Mouse (Mus musculus) limb, embryonic 10.5 days (tissue): ENCODE measurements around the gene Cyp17a1. TPM values are rescaled to one million over a fixed set of nuclear protein-coding genes. Genes with fewer than 3 reads are reported as not detected.

Source experiments
- DNase-seq: peaks from one replicate; pipeline ENCODE4 v3.0.0-alpha.2; 2017; ENCODE audit warnings: low spot score
- H3K27ac ChIP-seq: fragments of 300-500 bp; sonication (generic); 2 replicates; pipeline ENCODE4 v1.5.1; 2016; ENCODE audit warnings: mild to moderate bottlenecking
- H3K27me3 ChIP-seq: fragments of 300-500 bp; sonication (generic); 2 replicates; pipeline ENCODE4 v1.6.1; 2016; ENCODE audit warnings: low read depth, mild to moderate bottlenecking; ENCODE audit not compliant: poor library complexity, severe bottlenecking
- H3K36me3 ChIP-seq: fragments of 300-500 bp; sonication (generic); 2 replicates; pipeline ENCODE4 v1.6.1; 2016; ENCODE audit warnings: mild to moderate bottlenecking, moderate library complexity
- H3K4me1 ChIP-seq: fragments of 300-500 bp; sonication (generic); 2 replicates; pipeline ENCODE4 v1.6.1; 2016
- H3K4me3 ChIP-seq: fragments of 300-500 bp; sonication (generic); 2 replicates; pipeline ENCODE4 v1.5.1; 2016; ENCODE audit warnings: mild to moderate bottlenecking, moderate library complexity
- H3K9me3 ChIP-seq: fragments of 300-500 bp; sonication (generic); replicated peaks from 2 replicates; pipeline ENCODE4 v1.6.1; 2016; ENCODE audit warnings: mild to moderate bottlenecking
- WGBS: fragments of 180-500 bp; shearing (Covaris S2); methylation state at CpG from one replicate; pipeline ENCODE4 v1.1.7; 2016; 5-methylcytosine and 5-hydroxymethylcytosine counted together
- polyA plus RNA-seq: library from polyadenylated mRNA; unstranded; fragments of >200 nt; fragmentation: Nextera tagmentation; extraction: Ambion mirVana; gene quantifications from 2 replicates; pipeline ENCODE4 v1.2.1, GENCODE M21; 2016

The Cyp17a1 gene
- polyA plus RNA-seq = not detected in 2 replicates

- DNase-seq = no peak
- 69% methylated on average over 5 of the region's 5 CpGs for WGBS
Measured at GRCm38 (mm10) chr19:46672766-46673418, at the start of gene Cyp17a1. Gene Cyp17a1, minus strand, starts transcription at chr19:46673172.

GRCm38 (mm10) chr19:46718150-46718549, 45.2 kb upstream of the Cyp17a1 start:
- Histone ChIP-seq H3K27me3 (no peaks in the 10 kb centered on the region), H3K9me3 (no peaks in the 10 kb centered on the region), H3K27ac (no peak overlapping the region), H3K36me3 (peaks cover 54% of the 10 kb centered on the region), H3K4me1 (no peaks in the 10 kb centered on the region), H3K4me3 (no peak overlapping the region)
- DNase-seq = no peak
- 87% methylated on average over 4 of the region's 4 CpGs for WGBS

More at GRCm38 (mm10) chr19:46672766-46673418, at the start of gene Cyp17a1:
- no peaks in the 10 kb centered on the region for H3K9me3 ChIP-seq
- H3K4me3 ChIP-seq = no peak within 1 kb of the TSS
- no peak within 1 kb of the TSS for H3K27ac ChIP-seq
- no peaks in the 10 kb centered on the region for H3K36me3 ChIP-seq
- H3K27me3 ChIP-seq = peaks cover 12% of the 10 kb centered on the region
- H3K4me1 ChIP-seq = 0 out of 2 replicates have a peak, but pooled peaks cover 3% of the 10 kb centered on the region

- WGBS = 89% methylated on average over 8 of the region's 8 CpGs
Measured at GRCm38 (mm10) chr19:46715016-46715415, 42.0 kb upstream of the Cyp17a1 start.

GRCm38 (mm10) chr19:46714234-46714633, 41.3 kb upstream of the Cyp17a1 start:
- WGBS = 94% methylated on average over 8 of the region's 8 CpGs

More at GRCm38 (mm10) chr19:46715016-46715415, 42.0 kb upstream of the Cyp17a1 start:
- Histone ChIP-seq H3K27me3 (no peaks in the 10 kb centered on the region), H3K36me3 (peaks cover 37% of the 10 kb centered on the region), H3K4me3 (no peak overlapping the region), H3K9me3 (no peaks in the 10 kb centered on the region), H3K27ac (no peak overlapping the region), H3K4me1 (no peaks in the 10 kb centered on the region)
- no peak for DNase-seq

GRCm38 (mm10) chr19:46710614-46711013, 37.6 kb upstream of the Cyp17a1 start:
- H3K4me1 ChIP-seq = peaks cover 17% of the 10 kb centered on the region
- no peaks in the 10 kb centered on the region for H3K27me3 ChIP-seq
- no peaks in the 10 kb centered on the region for H3K9me3 ChIP-seq
- H3K36me3 ChIP-seq = peaks cover 15% of the 10 kb centered on the region
- H3K4me3 ChIP-seq = no peak overlapping the region
- H3K27ac ChIP-seq = no peak overlapping the region
- WGBS = 93% methylated on average over 4 of the region's 4 CpGs
- DNase-seq = no peak

More at GRCm38 (mm10) chr19:46714234-46714633, 41.3 kb upstream of the Cyp17a1 start:
- no peak for DNase-seq
- no peaks in the 10 kb centered on the region for H3K27me3 ChIP-seq
- no peaks in the 10 kb centered on the region for H3K4me1 ChIP-seq
- no peak overlapping the region for H3K4me3 ChIP-seq
- H3K27ac ChIP-seq = no peak overlapping the region
- H3K9me3 ChIP-seq = no peaks in the 10 kb centered on the region
- H3K36me3 ChIP-seq = peaks cover 35% of the 10 kb centered on the region

- H3K27me3 ChIP-seq = peaks cover 9% of the 10 kb centered on the region; the same call in 1 of the 2 replicates
- H3K36me3 ChIP-seq = peaks cover 8% of the 10 kb centered on the region; the same call in 1 of the 2 replicates
- WGBS = 10% methylated on average over 31 of the region's 31 CpGs
- no peaks in the 10 kb centered on the region for H3K9me3 ChIP-seq
- H3K27ac ChIP-seq = peak within 1 kb of the TSS; percentile 88
- H3K4me1 ChIP-seq = peaks cover 17% of the 10 kb centered on the region
- peak within 1 kb of the TSS; percentile 72 for H3K4me3 ChIP-seq
- DNase-seq = peak; percentile 71
Measured at GRCm38 (mm10) chr19:46707296-46708151, 34.6 kb upstream of the Cyp17a1 start, which contains the start of gene As3mt. Gene As3mt, plus strand, starts transcription at chr19:46707458.

GRCm38 (mm10) chr19:46706540-46707295, 33.7 kb upstream of the Cyp17a1 start:
- Histone ChIP-seq H3K4me3 (peak overlapping the region; percentile 72), H3K9me3 (no peaks in the 10 kb centered on the region), H3K27me3 (peaks cover 9% of the 10 kb centered on the region; the same call in 1 of the 2 replicates), H3K27ac (peak overlapping the region; percentile 88), H3K36me3 (peaks cover 12% of the 10 kb centered on the region), H3K4me1 (peaks cover 17% of the 10 kb centered on the region)
- DNase-seq = no peak
- 84% methylated on average over 9 of the region's 9 CpGs for WGBS

- Histone ChIP-seq H3K9me3 (no peaks in the 10 kb centered on the region), H3K27me3 (peaks cover 9% of the 10 kb centered on the region; the same call in 1 of the 2 replicates), H3K4me3 (no peak overlapping the region), H3K36me3 (peaks cover 16% of the 10 kb centered on the region), H3K4me1 (peaks cover 17% of the 10 kb centered on the region), H3K27ac (no peak overlapping the region)
- WGBS = 62% methylated on average over 7 of the region's 7 CpGs
- DNase-seq = no peak
Measured at GRCm38 (mm10) chr19:46705779-46706495, 33.0 kb upstream of the Cyp17a1 start.

- Histone ChIP-seq H3K36me3 (peaks cover 11% of the 10 kb centered on the region), H3K4me1 (peaks cover 7% of the 10 kb centered on the region; the same call in 1 of the 2 replicates), H3K4me3 (no peak overlapping the region), H3K27ac (no peak overlapping the region), H3K9me3 (no peaks in the 10 kb centered on the region), H3K27me3 (peaks cover 9% of the 10 kb centered on the region; the same call in 1 of the 2 replicates)
- no peak for DNase-seq
- WGBS = 86% methylated on average over 9 of the region's 9 CpGs
Measured at GRCm38 (mm10) chr19:46701156-46701555, 28.2 kb upstream of the Cyp17a1 start.

GRCm38 (mm10) chr19:46699011-46699481, 26.1 kb upstream of the Cyp17a1 start:
- WGBS = 74% methylated on average over 10 of the region's 10 CpGs
- Histone ChIP-seq H3K4me1 (peaks cover 7% of the 10 kb centered on the region; the same call in 1 of the 2 replicates), H3K27ac (no peak overlapping the region; the same call in 1 of the 2 replicates), H3K9me3 (no peaks in the 10 kb centered on the region), H3K4me3 (no peak overlapping the region), H3K27me3 (no peaks in the 10 kb centered on the region), H3K36me3 (peaks cover 22% of the 10 kb centered on the region)
- no peak for DNase-seq

GRCm38 (mm10) chr19:46697840-46698517, 25.0 kb upstream of the Cyp17a1 start:
- Histone ChIP-seq H3K27ac (no peak overlapping the region), H3K9me3 (no peaks in the 10 kb centered on the region), H3K36me3 (peaks cover 22% of the 10 kb centered on the region), H3K4me1 (peaks cover 7% of the 10 kb centered on the region; the same call in 1 of the 2 replicates), H3K27me3 (no peaks in the 10 kb centered on the region), H3K4me3 (no peak overlapping the region)
- WGBS = 61% methylated on average over 19 of the region's 19 CpGs
- no peak for DNase-seq
